Mouse (Mus musculus): ENCODE data around the gene BC028528. TPM values are rescaled to one million over a fixed set of nuclear protein-coding genes. Genes with fewer than 3 reads are reported as not detected.
"Not testable (repeated sequence)": the region's sequence is repeated elsewhere in the genome, so short reads cannot be mapped to it uniquely, and the experiment has no call there.

Gene BC028528
- polyA plus RNA-seq, 1 experiment from 2014 or later: 20.1 TPM

- Histone ChIP-seq H3K9me3 (ENCODE audit: control insufficient read depth, low read length) (no peaks in the 10 kb centered on the region), H3K4me2 (ENCODE audit: low read depth, low read length) (peak overlapping the region; percentile 69), H3K27ac (replicated peaks; ENCODE audit: low read depth, low read length) (peak overlapping the region; percentile 94), H3K4me3 (ENCODE audit: low read depth, low read length) (peak overlapping the region; percentile 86), H3K9ac (ENCODE audit: low read depth, low read length) (peak overlapping the region; percentile 98), H3K36me3 (ENCODE audit: control insufficient read depth, insufficient read depth, low read length) (peaks cover 24% of the 10 kb centered on the region), H3K4me1 (ENCODE audit: control insufficient read depth, insufficient read depth, low read length) (no peaks in the 10 kb centered on the region), H3K27me3 (replicated peaks; ENCODE audit: control insufficient read depth, insufficient read depth, low read length) (no peaks in the 10 kb centered on the region)
- DNase-seq (ENCODE audit: low spot score) (no peak), ATAC-seq (ENCODE audit: low read depth) (no peak)
- under 1% methylated on average over 5 of the region's 5 CpGs for WGBS
Observed at GRCm38 (mm10) chr3:95930471-95930789, 38.6 kb upstream of the BC028528 start.

DNA sequence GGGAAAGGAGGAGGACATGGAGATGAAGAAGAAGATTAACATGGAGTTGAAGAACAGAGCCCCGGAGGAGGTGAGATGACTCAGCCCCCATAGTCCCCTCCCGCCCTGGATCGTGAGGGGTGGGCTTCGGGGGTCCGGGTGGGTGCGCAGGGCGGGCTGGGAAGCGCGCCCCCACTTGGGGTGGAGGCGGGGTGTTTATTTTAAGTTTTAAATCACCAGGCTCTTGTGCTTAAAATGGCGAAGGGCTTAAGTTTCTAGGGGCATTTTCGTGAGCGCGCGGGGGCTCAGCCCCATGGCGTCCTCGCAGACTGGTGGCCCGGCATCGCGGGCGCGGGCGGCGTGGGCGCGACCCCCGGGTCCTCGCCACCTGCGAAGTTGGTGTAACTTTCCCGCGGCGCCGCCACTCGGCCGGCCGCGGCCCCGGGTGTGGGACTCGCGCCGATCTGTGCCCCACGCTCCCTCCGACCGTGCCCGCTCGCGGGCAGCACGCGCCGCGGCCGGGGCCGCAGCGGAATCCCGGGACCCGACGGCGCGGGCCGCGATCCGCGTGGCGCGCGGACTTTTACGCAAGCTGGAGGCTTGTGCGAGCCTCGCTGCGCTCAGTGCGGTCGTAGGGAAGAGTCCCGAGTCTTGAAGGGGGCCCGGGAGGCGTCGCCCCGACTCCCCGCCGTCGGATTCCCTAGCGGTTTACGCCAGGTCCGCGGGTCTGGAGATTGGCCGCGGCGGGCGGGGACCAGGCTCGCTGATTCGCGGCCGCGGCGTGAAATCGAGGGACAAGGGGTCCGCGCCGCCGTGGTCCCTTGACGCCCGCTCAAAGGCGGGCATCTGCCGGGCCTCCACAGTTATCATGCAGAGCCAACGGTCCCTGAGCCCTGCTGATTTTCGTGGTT is 38.0 kb upstream of the BC028528 start:
- Histone ChIP-seq H3K27ac (replicated peaks; ENCODE audit: low read depth, low read length) (peak overlapping the region; percentile 94), H3K4me3 (ENCODE audit: low read depth, low read length) (peak overlapping the region; percentile 86), H3K9me3 (ENCODE audit: control insufficient read depth, low read length) (no peaks in the 10 kb centered on the region), H3K36me3 (ENCODE audit: control insufficient read depth, insufficient read depth, low read length) (peaks cover 18% of the 10 kb centered on the region), H3K27me3 (replicated peaks; ENCODE audit: control insufficient read depth, insufficient read depth, low read length) (no peaks in the 10 kb centered on the region), H3K4me1 (ENCODE audit: control insufficient read depth, insufficient read depth, low read length) (no peaks in the 10 kb centered on the region), H3K4me2 (ENCODE audit: low read depth, low read length) (peak overlapping the region; percentile 69), H3K9ac (ENCODE audit: low read depth, low read length) (peak overlapping the region; percentile 98)
- WGBS: under 1% methylated on average over 47 of the region's 105 CpGs
- peak; percentile 9 for ATAC-seq (ENCODE audit: low read depth)
- DNase-seq (ENCODE audit: low spot score): peak; percentile 67

- Histone ChIP-seq H3K27me3 (replicated peaks; ENCODE audit: control insufficient read depth, insufficient read depth, low read length) (no peaks in the 10 kb centered on the region), H3K9me3 (ENCODE audit: control insufficient read depth, low read length) (no peaks in the 10 kb centered on the region), H3K27ac (replicated peaks; ENCODE audit: low read depth, low read length) (peak within 1 kb of the TSS; percentile 94), H3K4me1 (ENCODE audit: control insufficient read depth, insufficient read depth, low read length) (no peaks in the 10 kb centered on the region), H3K9ac (ENCODE audit: low read depth, low read length) (peak within 1 kb of the TSS; percentile 98), H3K4me2 (ENCODE audit: low read depth, low read length) (peak within 1 kb of the TSS; percentile 69), H3K36me3 (ENCODE audit: control insufficient read depth, insufficient read depth, low read length) (peaks cover 8% of the 10 kb centered on the region), H3K4me3 (ENCODE audit: low read depth, low read length) (peak within 1 kb of the TSS; percentile 86)
- DNase-seq (ENCODE audit: low spot score) (peak; percentile 100), ATAC-seq (ENCODE audit: low read depth) (peak; percentile 100)
- WGBS: under 1% methylated on average over 42 of the region's 49 CpGs
Observed at GRCm38 (mm10) chr3:95928658-95929503, 37.1 kb upstream of the BC028528 start, which contains the start of gene Anp32e. Anp32e (plus strand) TSS chr3:95929246.

GRCm38 (mm10) chr3:95928261-95928657 is 36.5 kb upstream of the BC028528 start:
- H3K4me2 ChIP-seq (ENCODE audit: low read depth, low read length): peak overlapping the region; percentile 65
- no peaks in the 10 kb centered on the region for H3K27me3 ChIP-seq (replicated peaks; ENCODE audit: control insufficient read depth, insufficient read depth, low read length)
- H3K27ac ChIP-seq (replicated peaks; ENCODE audit: low read depth, low read length): peak overlapping the region; percentile 84
- H3K4me3 ChIP-seq (ENCODE audit: low read depth, low read length): peak overlapping the region; percentile 86
- no peaks in the 10 kb centered on the region for H3K4me1 ChIP-seq (ENCODE audit: control insufficient read depth, insufficient read depth, low read length)
- no peaks in the 10 kb centered on the region for H3K9me3 ChIP-seq (ENCODE audit: control insufficient read depth, low read length)
- DNase-seq (ENCODE audit: low spot score) (no peak), ATAC-seq (ENCODE audit: low read depth) (no peak)
- H3K9ac ChIP-seq (ENCODE audit: low read depth, low read length): peak overlapping the region; percentile 64
- 70% methylated on average over 6 of the region's 6 CpGs for WGBS
- H3K36me3 ChIP-seq (ENCODE audit: control insufficient read depth, insufficient read depth, low read length): 0 out of 2 replicates have a peak, but pooled peaks cover 2% of the 10 kb centered on the region

GRCm38 (mm10) chr3:95925087-95925486 is 33.3 kb upstream of the BC028528 start:
- H3K9me3 ChIP-seq (ENCODE audit: control insufficient read depth, low read length): no peaks in the 10 kb centered on the region
- H3K4me1 ChIP-seq (ENCODE audit: control insufficient read depth, insufficient read depth, low read length): no peaks in the 10 kb centered on the region
- WGBS: 59% methylated on average over 5 of the region's 5 CpGs
- no peak overlapping the region for H3K9ac ChIP-seq (ENCODE audit: low read depth, low read length)
- H3K4me2 ChIP-seq (ENCODE audit: low read depth, low read length): no peak overlapping the region
- H3K4me3 ChIP-seq (ENCODE audit: low read depth, low read length): no peak overlapping the region
- no peaks in the 10 kb centered on the region for H3K27me3 ChIP-seq (replicated peaks; ENCODE audit: control insufficient read depth, insufficient read depth, low read length)
- H3K36me3 ChIP-seq (ENCODE audit: control insufficient read depth, insufficient read depth, low read length): no peaks in the 10 kb centered on the region
- DNase-seq (ENCODE audit: low spot score) (peak; percentile 54), ATAC-seq (ENCODE audit: low read depth) (no peak)
- no peak overlapping the region for H3K27ac ChIP-seq (replicated peaks; ENCODE audit: low read depth, low read length)

DNA sequence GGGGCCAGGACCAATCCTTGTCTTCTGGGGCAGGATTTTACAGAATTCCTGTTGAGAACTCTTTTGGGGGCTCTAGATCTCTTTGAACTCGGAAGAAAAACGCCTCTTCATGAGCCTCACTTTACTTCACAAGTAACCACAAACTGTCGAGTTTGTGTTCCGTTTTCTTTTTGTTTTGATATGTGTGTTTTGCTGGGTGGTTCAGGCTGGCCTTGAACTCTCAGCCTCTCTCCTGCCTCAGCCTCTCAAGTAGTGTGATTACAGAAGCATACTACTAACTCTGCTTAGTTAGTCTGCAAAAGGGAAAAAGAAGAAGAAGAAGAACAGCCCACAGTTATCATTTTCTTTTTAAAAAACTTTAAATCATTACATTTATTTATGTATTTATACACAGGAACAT is 32.4 kb upstream of the BC028528 start:
- no peaks in the 10 kb centered on the region for H3K9me3 ChIP-seq (ENCODE audit: control insufficient read depth, low read length)
- H3K36me3 ChIP-seq (ENCODE audit: control insufficient read depth, insufficient read depth, low read length): no peaks in the 10 kb centered on the region
- H3K4me1 ChIP-seq (ENCODE audit: control insufficient read depth, insufficient read depth, low read length): no peaks in the 10 kb centered on the region
- no peak overlapping the region for H3K4me2 ChIP-seq (ENCODE audit: low read depth, low read length)
- ATAC-seq (ENCODE audit: low read depth): no peak
- no peak overlapping the region for H3K27ac ChIP-seq (replicated peaks; ENCODE audit: low read depth, low read length)
- no peak overlapping the region for H3K4me3 ChIP-seq (ENCODE audit: low read depth, low read length)
- no peak overlapping the region for H3K9ac ChIP-seq (ENCODE audit: low read depth, low read length)
- 71% methylated on average over 4 of the region's 4 CpGs for WGBS
- no peaks in the 10 kb centered on the region for H3K27me3 ChIP-seq (replicated peaks; ENCODE audit: control insufficient read depth, insufficient read depth, low read length)
- DNase-seq (ENCODE audit: low spot score): no peak

DNA sequence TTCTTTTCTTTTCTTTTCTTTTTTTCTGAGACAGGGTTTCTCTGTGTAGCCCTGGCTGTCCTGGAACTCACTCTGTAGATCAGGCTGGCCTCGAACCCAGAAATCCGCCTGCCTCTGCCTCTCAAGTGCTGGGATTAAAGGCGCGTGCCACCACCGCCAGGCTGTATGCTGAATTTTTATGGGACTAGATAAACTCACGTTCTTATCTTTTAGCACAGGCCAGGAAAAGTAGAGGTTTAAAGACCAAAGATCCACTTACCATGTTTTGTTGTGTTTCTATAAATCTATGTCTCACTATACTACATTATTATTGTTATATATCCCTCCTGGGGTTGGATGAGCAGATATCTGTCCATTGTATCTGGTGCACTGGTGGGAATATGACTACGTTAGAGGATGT is 31.6 kb upstream of the BC028528 start:
- WGBS: 89% methylated on average over 7 of the region's 7 CpGs
- H3K4me3 ChIP-seq (ENCODE audit: low read depth, low read length); ATAC-seq (ENCODE audit: low read depth); H3K9me3 ChIP-seq (ENCODE audit: control insufficient read depth, low read length); DNase-seq (ENCODE audit: low spot score); H3K4me1 ChIP-seq (ENCODE audit: control insufficient read depth, insufficient read depth, low read length); H3K27me3 ChIP-seq (replicated peaks; ENCODE audit: control insufficient read depth, insufficient read depth, low read length); H3K36me3 ChIP-seq (ENCODE audit: control insufficient read depth, insufficient read depth, low read length); H3K27ac ChIP-seq (replicated peaks; ENCODE audit: low read depth, low read length); H3K4me2 ChIP-seq (ENCODE audit: low read depth, low read length); H3K9ac ChIP-seq (ENCODE audit: low read depth, low read length): not testable (repeated sequence)

DNA sequence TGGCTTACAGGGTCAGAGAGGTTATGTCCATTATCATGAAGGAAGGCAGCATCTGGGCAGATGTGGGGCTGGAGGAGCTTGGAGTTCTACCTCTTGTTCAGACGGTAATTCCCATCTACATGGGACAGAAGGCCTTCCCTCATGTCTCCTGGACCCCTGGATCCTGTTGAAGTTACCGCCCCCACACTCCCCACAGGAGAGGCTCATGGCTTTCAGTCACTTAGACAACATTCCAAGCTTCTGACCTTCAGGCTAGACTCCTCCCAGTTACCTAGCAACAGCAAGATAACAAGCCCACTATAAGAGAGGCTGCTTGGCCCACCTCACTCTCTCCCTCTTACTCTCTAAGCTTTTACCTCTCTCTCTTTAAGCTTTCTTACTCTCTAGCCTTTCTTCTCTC is 28.7 kb upstream of the BC028528 start:
- H3K9ac ChIP-seq (ENCODE audit: low read depth, low read length); H3K27me3 ChIP-seq (replicated peaks; ENCODE audit: control insufficient read depth, insufficient read depth, low read length); H3K9me3 ChIP-seq (ENCODE audit: control insufficient read depth, low read length); H3K36me3 ChIP-seq (ENCODE audit: control insufficient read depth, insufficient read depth, low read length); H3K4me3 ChIP-seq (ENCODE audit: low read depth, low read length); ATAC-seq (ENCODE audit: low read depth); H3K27ac ChIP-seq (replicated peaks; ENCODE audit: low read depth, low read length); H3K4me1 ChIP-seq (ENCODE audit: control insufficient read depth, insufficient read depth, low read length); DNase-seq (ENCODE audit: low spot score); H3K4me2 ChIP-seq (ENCODE audit: low read depth, low read length): not testable (repeated sequence)
- 60% methylated on average over 2 of the region's 2 CpGs for WGBS

Data from embryonic facial prominence, embryonic 14.5 days (tissue).